Mouse (Mus musculus) lung, embryonic 14.5 days (tissue): ENCODE measurements at regions not wholly inside any gene's neighbourhood (a gene's known extent, or its start where the extent isn't known, plus 50 kb on each side); places are given as distances from the start of the nearest gene placed in this dataset.

Experiments used
- ATAC-seq: fragments of 200-750 bp; cut with Nextera tagmentation; 2 replicates; pipeline ENCODE4 v1.8.0; 2017; ENCODE audit warnings: mild to moderate bottlenecking, moderate TSS enrichment, moderate library complexity; ENCODE audit not compliant: insufficient read depth
- DNase-seq: peaks from one replicate; pipeline ENCODE4 v3.0.0-alpha.2; 2015
- H3K27ac ChIP-seq: fragments of 300-500 bp; sonication (generic); 2 replicates; pipeline ENCODE4 v1.5.1; 2014; ENCODE audit warnings: low read depth, mild to moderate bottlenecking, moderate library complexity
- H3K27me3 ChIP-seq: fragments of 300-500 bp; sonication (generic); 2 replicates; pipeline ENCODE4 v1.6.1; 2014; ENCODE audit warnings: low read length, control low read depth; ENCODE audit not compliant: insufficient read depth
- H3K36me3 ChIP-seq: fragments of 300-500 bp; sonication (generic); 2 replicates; pipeline ENCODE4 v1.6.1; 2014; ENCODE audit warnings: control low read depth; ENCODE audit not compliant: insufficient read depth
- H3K4me1 ChIP-seq: fragments of 300-500 bp; sonication (generic); 2 replicates; pipeline ENCODE4 v1.6.1; 2014; ENCODE audit warnings: antibody characterized with exemption, control low read depth; ENCODE audit not compliant: insufficient read depth
- H3K4me2 ChIP-seq: fragments of 300-500 bp; sonication (generic); 2 replicates; pipeline ENCODE4 v1.6.1; 2014; ENCODE audit warnings: mild to moderate bottlenecking
- H3K4me3 ChIP-seq: fragments of 300-500 bp; sonication (generic); 2 replicates; pipeline ENCODE4 v1.5.1; 2014; ENCODE audit warnings: low read depth, low read length
- H3K9ac ChIP-seq: fragments of 300-500 bp; sonication (generic); 2 replicates; pipeline ENCODE4 v1.6.1; 2014
- H3K9me3 ChIP-seq: fragments of 300-500 bp; sonication (generic); 2 replicates; pipeline ENCODE4 v1.6.1; 2016; ENCODE audit warnings: low read depth, low read length, control low read depth
- CTCF ChIP-seq: IDR thresholded peaks from 2 replicates; pipeline ENCODE4 v1.5.1; 2016; ENCODE audit warnings: antibody characterized with exemption, low read depth
- WGBS: fragments of 180-500 bp; shearing (Covaris S2); extraction: QIAGEN DNeasy Blood & Tissue Kit; methylation state at CpG from one replicate; pipeline ENCODE4 v1.1.7; 2014; 5-methylcytosine and 5-hydroxymethylcytosine counted together

GRCm38 (mm10) chr7:137879296-137879695 lies 441.9 kb downstream of the Glrx3 start:
- DNase-seq (no peak), ATAC-seq (no peak)
- Histone ChIP-seq H3K9me3 (no peaks in the 10 kb centered on the region), H3K36me3 (no peaks in the 10 kb centered on the region), H3K4me1 (no peaks in the 10 kb centered on the region), H3K27me3 (no peaks in the 10 kb centered on the region), H3K4me3 (no peak overlapping the region), H3K4me2 (no peak overlapping the region), H3K27ac (no peak overlapping the region), H3K9ac (no peak overlapping the region)
- TF ChIP-seq CTCF: no peak
- 83% methylated on average over 12 of the region's 12 CpGs for WGBS

- no peaks in the 10 kb centered on the region for H3K4me1 ChIP-seq
- ATAC-seq (no peak), DNase-seq (no peak)
- H3K27ac ChIP-seq: no peak overlapping the region
- H3K4me3 ChIP-seq: no peak overlapping the region
- H3K4me2 ChIP-seq: no peak overlapping the region
- H3K36me3 ChIP-seq: no peaks in the 10 kb centered on the region
- 38% methylated on average over 5 of the region's 5 CpGs for WGBS
- no peaks in the 10 kb centered on the region for H3K9me3 ChIP-seq
- no peak overlapping the region for H3K9ac ChIP-seq
- TF ChIP-seq CTCF: no peak
- no peaks in the 10 kb centered on the region for H3K27me3 ChIP-seq
Observed at GRCm38 (mm10) chr7:137882876-137883275, 445.5 kb downstream of the Glrx3 start.

GRCm38 (mm10) chr7:137883701-137884100 lies 446.3 kb downstream of the Glrx3 start:
- no peak for TF ChIP-seq CTCF
- ATAC-seq (no peak), DNase-seq (peak; percentile 21)
- Histone ChIP-seq H3K4me3 (no peak overlapping the region), H3K4me2 (no peak overlapping the region), H3K9ac (no peak overlapping the region), H3K36me3 (no peaks in the 10 kb centered on the region), H3K27me3 (no peaks in the 10 kb centered on the region), H3K4me1 (no peaks in the 10 kb centered on the region), H3K9me3 (no peaks in the 10 kb centered on the region), H3K27ac (no peak overlapping the region)
- 42% methylated on average over 4 of the region's 4 CpGs for WGBS

GRCm38 (mm10) chr7:137885146-137885545 lies 447.7 kb downstream of the Glrx3 start:
- H3K4me3 ChIP-seq: no peak overlapping the region
- H3K27ac ChIP-seq: no peak overlapping the region
- no peaks in the 10 kb centered on the region for H3K36me3 ChIP-seq
- no peak for TF ChIP-seq CTCF
- H3K9me3 ChIP-seq: no peaks in the 10 kb centered on the region
- 70% methylated on average over 8 of the region's 8 CpGs for WGBS
- H3K9ac ChIP-seq: no peak overlapping the region
- DNase-seq (no peak), ATAC-seq (no peak)
- H3K27me3 ChIP-seq: no peaks in the 10 kb centered on the region
- no peaks in the 10 kb centered on the region for H3K4me1 ChIP-seq
- H3K4me2 ChIP-seq: no peak overlapping the region

- ATAC-seq (no peak), DNase-seq (no peak)
- H3K9ac ChIP-seq: no peak overlapping the region
- no peaks in the 10 kb centered on the region for H3K36me3 ChIP-seq
- no peaks in the 10 kb centered on the region for H3K27me3 ChIP-seq
- 82% methylated on average over 11 of the region's 11 CpGs for WGBS
- no peak overlapping the region for H3K27ac ChIP-seq
- H3K4me2 ChIP-seq: no peak overlapping the region
- H3K4me1 ChIP-seq: no peaks in the 10 kb centered on the region
- no peak overlapping the region for H3K4me3 ChIP-seq
- TF ChIP-seq CTCF: no peak
- no peaks in the 10 kb centered on the region for H3K9me3 ChIP-seq
Observed at GRCm38 (mm10) chr7:137888731-137889130, 451.3 kb downstream of the Glrx3 start.

GRCm38 (mm10) chr7:137906424-137907060 lies 469.1 kb downstream of the Glrx3 start:
- Histone ChIP-seq H3K9ac (no peak overlapping the region), H3K4me1 (no peaks in the 10 kb centered on the region), H3K27me3 (no peaks in the 10 kb centered on the region), H3K4me3 (no peak overlapping the region), H3K9me3 (no peaks in the 10 kb centered on the region), H3K27ac (no peak overlapping the region), H3K36me3 (no peaks in the 10 kb centered on the region), H3K4me2 (no peak overlapping the region)
- ATAC-seq: no peak
- TF ChIP-seq CTCF: no peak
- WGBS: 63% methylated on average over 9 of the region's 9 CpGs
- DNase-seq: no peak

- H3K4me2 ChIP-seq: no peak overlapping the region
- no peaks in the 10 kb centered on the region for H3K27me3 ChIP-seq
- H3K36me3 ChIP-seq: no peaks in the 10 kb centered on the region
- no peak overlapping the region for H3K4me3 ChIP-seq
- DNase-seq (peak; percentile 19), ATAC-seq (peak; percentile 77; the same call in 1 of the 2 replicates)
- WGBS: 45% methylated on average over 3 of the region's 3 CpGs
- no peak for TF ChIP-seq CTCF
- H3K9me3 ChIP-seq: no peaks in the 10 kb centered on the region
- no peak overlapping the region for H3K27ac ChIP-seq
- H3K4me1 ChIP-seq: no peaks in the 10 kb centered on the region
- H3K9ac ChIP-seq: no peak overlapping the region
Observed at GRCm38 (mm10) chr7:137909456-137909855, 472.0 kb downstream of the Glrx3 start.
